Mouse (Mus musculus) liver, embryonic 14.5 days (tissue): ENCODE results near the gene Cldn20.

ENCODE experiments used
- CTCF ChIP-seq: IDR thresholded peaks from 2 replicates; pipeline ENCODE4 v1.5.1; 2016; ENCODE audit warnings: antibody characterized with exemption, low read depth, control low read depth
- EP300 ChIP-seq: IDR thresholded peaks from 2 replicates; pipeline ENCODE4 v1.6.1; 2016; ENCODE audit warnings: antibody characterized with exemption, low read depth

DNA sequence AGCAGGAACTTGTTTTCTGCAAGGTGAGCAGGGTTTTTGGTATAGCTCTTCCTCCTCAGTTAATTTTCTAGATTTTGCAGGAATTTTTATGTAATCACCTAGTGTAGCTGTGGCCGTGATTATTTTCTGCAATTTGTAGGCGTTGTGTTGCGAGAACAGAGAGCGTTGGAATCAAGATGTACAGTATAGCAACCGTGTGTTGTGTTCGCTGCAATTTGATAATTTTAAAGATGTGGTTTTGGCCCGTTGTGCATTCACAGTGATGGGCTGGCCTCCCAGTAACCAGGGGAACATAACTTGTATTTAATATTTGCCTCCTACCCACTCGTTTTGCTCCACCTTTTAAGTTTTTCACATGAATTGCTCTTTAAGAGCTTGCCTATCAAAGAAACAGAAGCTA lies 49.3 kb upstream of the Cldn20 start:
- no peak for TF ChIP-seq EP300
- no peak for TF ChIP-seq CTCF
